Mouse (Mus musculus) hindbrain, embryonic 14.5 days (tissue): ENCODE data around the gene Usf2. TPM values are rescaled to one million over a fixed set of nuclear protein-coding genes. Genes with fewer than 3 reads are reported as not detected.

ENCODE experiments used
- ATAC-seq: fragments of 200-750 bp; cut with Nextera tagmentation; 2 replicates; pipeline ENCODE4 v1.8.0; 2017; ENCODE audit warnings: moderate number of reproducible peaks, mild to moderate bottlenecking, moderate TSS enrichment, moderate library complexity; ENCODE audit not compliant: low FRiP score
- DNase-seq: peaks from one replicate; pipeline ENCODE4 v3.0.0-alpha.2; 2015; ENCODE audit warnings: low spot score
- H3K27ac ChIP-seq: fragments of 300-500 bp; sonication (generic); 2 replicates; pipeline ENCODE4 v1.5.1; 2014; ENCODE audit warnings: mild to moderate bottlenecking, moderate library complexity
- H3K27me3 ChIP-seq: fragments of 300-500 bp; sonication (generic); 2 replicates; pipeline ENCODE4 v1.6.1; 2014; ENCODE audit warnings: mild to moderate bottlenecking, low read length, mixed read lengths; ENCODE audit not compliant: control insufficient read depth, insufficient read depth
- H3K36me3 ChIP-seq: fragments of 300-500 bp; sonication (generic); replicated peaks from 2 replicates; pipeline ENCODE4 v1.6.1; 2014; ENCODE audit not compliant: control insufficient read depth, insufficient read depth
- H3K4me1 ChIP-seq: fragments of 300-500 bp; sonication (generic); replicated peaks from 2 replicates; pipeline ENCODE4 v1.6.1; 2014; ENCODE audit warnings: antibody characterized with exemption, low read length, mixed read lengths; ENCODE audit not compliant: control insufficient read depth, insufficient read depth
- H3K4me2 ChIP-seq: fragments of 300-500 bp; sonication (generic); replicated peaks from 2 replicates; pipeline ENCODE4 v1.6.1; 2014; ENCODE audit warnings: mild to moderate bottlenecking, moderate library complexity
- H3K4me3 ChIP-seq: fragments of 300-500 bp; sonication (generic); replicated peaks from 2 replicates; pipeline ENCODE4 v1.5.1; 2014; ENCODE audit warnings: mild to moderate bottlenecking, low read length
- H3K9ac ChIP-seq: fragments of 300-500 bp; sonication (generic); 2 replicates; pipeline ENCODE4 v1.6.1; 2014
- H3K9me3 ChIP-seq: fragments of 300-500 bp; sonication (generic); 2 replicates; pipeline ENCODE4 v1.6.1; 2016; ENCODE audit warnings: low read length; ENCODE audit not compliant: control insufficient read depth
- WGBS: fragments of 180-500 bp; shearing (Covaris S2); extraction: QIAGEN DNeasy Blood & Tissue Kit; methylation state at CpG from one replicate; pipeline ENCODE4 v1.1.7; 2014; 5-methylcytosine and 5-hydroxymethylcytosine counted together
- polyA plus RNA-seq: library from polyadenylated mRNA; unstranded; fragments of >200 nt; fragmentation: Nextera tagmentation; extraction: Ambion mirVana; gene quantifications from 2 replicates; pipeline ENCODE4 v1.2.1, GENCODE M21; 2014

The Usf2 gene
- polyA plus RNA-seq, 1 experiment from 2014 or later: 26.5 TPM

DNA sequence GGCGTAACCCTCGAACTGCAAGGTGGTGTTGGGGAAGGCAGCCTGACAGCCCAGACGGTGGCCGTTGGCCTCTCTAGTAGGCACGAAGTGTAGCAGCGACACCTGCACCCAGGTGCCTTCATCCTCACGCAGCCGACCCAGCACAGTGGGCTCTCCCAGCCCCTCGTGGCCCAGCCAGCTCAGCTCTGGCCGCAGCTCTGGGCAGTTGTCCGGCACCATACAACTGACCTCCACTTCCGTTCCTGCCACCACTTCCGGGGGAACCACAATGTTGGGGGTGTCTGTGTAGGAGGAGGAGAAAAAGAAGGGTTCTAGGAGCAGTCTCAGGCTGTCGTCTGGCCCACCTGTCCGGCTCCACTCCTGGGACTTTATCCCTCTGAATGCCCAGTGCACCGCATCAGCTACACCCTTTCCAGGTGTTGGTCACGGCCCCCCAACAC is 47.6 kb downstream of the Usf2 start:
- 0 out of 2 replicates have a peak, but pooled peaks cover 6% of the 10 kb centered on the region for H3K4me1 ChIP-seq
- WGBS: 21% methylated on average over 16 of the region's 17 CpGs
- 0 out of 2 replicates have a peak, but pooled peaks have one; percentile 37 for ATAC-seq

DNA sequence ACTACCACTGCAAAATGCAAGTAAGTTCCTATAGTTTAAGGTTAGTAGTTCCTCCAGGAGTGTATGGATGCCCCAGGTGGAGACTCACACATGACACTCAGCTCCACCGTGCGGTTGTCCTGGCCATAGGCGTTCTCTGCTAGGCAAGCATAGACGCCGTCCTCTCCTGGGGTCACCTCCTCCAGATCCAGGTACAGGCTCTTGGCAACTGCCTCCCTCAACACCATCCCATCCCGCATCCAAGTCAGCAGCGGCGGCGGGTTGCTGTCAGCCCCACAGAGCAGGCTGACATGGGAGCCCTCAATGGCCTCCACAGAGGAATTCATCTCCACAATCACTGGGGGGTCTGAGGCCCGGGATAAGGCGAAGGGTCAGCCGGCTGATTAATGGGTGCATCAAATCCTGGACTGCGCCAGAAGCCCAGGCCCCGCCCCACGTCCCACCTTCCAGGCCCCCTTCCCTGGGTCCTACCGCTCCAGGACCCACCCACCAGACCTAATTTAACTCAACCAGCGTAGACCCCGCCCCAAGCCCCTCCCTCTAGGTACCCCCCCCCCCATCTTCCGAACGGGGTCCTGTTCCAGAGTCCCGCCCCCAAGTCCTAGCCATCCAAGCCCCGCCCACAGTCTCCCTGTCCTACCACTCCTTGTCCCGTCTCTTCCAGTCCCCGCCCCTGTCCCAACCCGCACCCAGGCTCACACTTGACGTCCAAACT is 48.2 kb downstream of the Usf2 start:
- ATAC-seq (peak; percentile 64), DNase-seq (no peak)
- H3K9ac ChIP-seq: peak overlapping the region; percentile 31; the same call in 1 of the 2 replicates
- H3K27ac ChIP-seq: no peak overlapping the region
- no peaks in the 10 kb centered on the region for H3K27me3 ChIP-seq
- peak overlapping the region; percentile 55 for H3K4me2 ChIP-seq
- H3K4me3 ChIP-seq: peak overlapping the region; percentile 17
- 0 out of 2 replicates have a peak, but pooled peaks cover 6% of the 10 kb centered on the region for H3K4me1 ChIP-seq
- H3K36me3 ChIP-seq: no peaks in the 10 kb centered on the region
- H3K9me3 ChIP-seq: no peaks in the 10 kb centered on the region
- 2% methylated on average over 26 of the region's 26 CpGs for WGBS

More for the DNA sequence above, 47.6 kb downstream of the Usf2 start:
- no peak for DNase-seq
- H3K27ac ChIP-seq: no peak overlapping the region
- no peak overlapping the region for H3K9ac ChIP-seq
- peak overlapping the region; percentile 55 for H3K4me2 ChIP-seq
- peak overlapping the region; percentile 17 for H3K4me3 ChIP-seq
- no peaks in the 10 kb centered on the region for H3K9me3 ChIP-seq
- H3K27me3 ChIP-seq: no peaks in the 10 kb centered on the region
- no peaks in the 10 kb centered on the region for H3K36me3 ChIP-seq

DNA sequence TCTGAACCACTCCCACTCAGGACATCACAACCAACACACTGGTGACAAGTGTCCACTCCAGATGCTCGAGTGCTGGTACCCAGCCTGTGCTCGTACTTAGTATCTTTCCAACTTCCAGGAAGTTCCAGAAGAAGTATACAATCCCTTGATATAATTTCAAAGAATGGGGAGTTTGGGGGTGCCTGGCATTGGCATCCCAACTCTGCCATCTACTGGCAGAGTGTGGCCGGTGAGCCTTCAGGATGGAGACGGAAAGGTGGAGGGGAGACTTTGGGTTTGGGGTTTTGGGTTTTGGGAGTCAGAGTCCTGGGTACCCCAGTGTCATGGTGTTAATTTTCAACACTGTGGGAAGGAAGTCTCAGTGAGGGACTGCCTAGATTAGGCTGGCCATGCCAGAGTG is 52.6 kb downstream of the Usf2 start:
- H3K36me3 ChIP-seq: no peaks in the 10 kb centered on the region
- 0 out of 2 replicates have a peak, but pooled peaks cover 6% of the 10 kb centered on the region for H3K4me1 ChIP-seq
- H3K9ac ChIP-seq: no peak overlapping the region
- H3K27ac ChIP-seq: no peak overlapping the region
- WGBS: 59% methylated on average over 4 of the region's 4 CpGs
- DNase-seq: no peak
- H3K27me3 ChIP-seq: no peaks in the 10 kb centered on the region
- no peak overlapping the region for H3K4me2 ChIP-seq
- H3K9me3 ChIP-seq: no peaks in the 10 kb centered on the region
- no peak for ATAC-seq
- H3K4me3 ChIP-seq: no peak overlapping the region

Other genes with a start within 250 kb of the Usf2 start
- 2.0 and 2.1 TPM in 2 replicates for gene Atp4a, start 244.6 kb downstream of the Usf2 start, polyA plus RNA-seq
- gene Tmem147, start 227.3 kb downstream of the Usf2 start, polyA plus RNA-seq: 281 and 319 TPM in 2 replicates
- 0.14 and 1.3 TPM in 2 replicates for gene Gapdhs, start 213.1 kb downstream of the Usf2 start, polyA plus RNA-seq
- gene Sbsn, start 205.3 kb downstream of the Usf2 start, polyA plus RNA-seq: 0.65 and 2.1 TPM in 2 replicates
- gene Dmkn, start 193.0 kb downstream of the Usf2 start, polyA plus RNA-seq: 2.2 and 2.4 TPM in 2 replicates
- gene Krtdap, start 168.9 kb downstream of the Usf2 start, polyA plus RNA-seq: not detected in 2 replicates
- 0.22 TPM in 1 of 2 replicates, not detected in the other for gene Ffar2, start 133.0 kb downstream of the Usf2 start, polyA plus RNA-seq
- gene Ffar3, start 100.6 kb downstream of the Usf2 start, polyA plus RNA-seq: not detected in 2 replicates
- gene Ffar1, start 95.2 kb downstream of the Usf2 start, polyA plus RNA-seq: not detected in 2 replicates
- 0.17 TPM in 1 of 2 replicates, not detected in the other for gene Cd22, start 76.5 kb downstream of the Usf2 start, polyA plus RNA-seq
- gene Mag, start 41.9 kb downstream of the Usf2 start, polyA plus RNA-seq: 3.4 and 4.3 TPM in 2 replicates
- not detected in 2 replicates for gene Hamp2, start 32.1 kb downstream of the Usf2 start, polyA plus RNA-seq
- not detected in 2 replicates for gene Hamp, start 12.8 kb downstream of the Usf2 start, polyA plus RNA-seq
- gene Lsr, start 16.7 kb upstream of the Usf2 start, polyA plus RNA-seq: 19.6 and 21.7 TPM in 2 replicates
- 0.22 and 1.0 TPM in 2 replicates for gene Fam187b, start 17.0 kb upstream of the Usf2 start, polyA plus RNA-seq
- 13.6 and 14.8 TPM in 2 replicates for gene Fxyd5, start 85.7 kb upstream of the Usf2 start, polyA plus RNA-seq
- 236 and 249 TPM in 2 replicates for gene Fxyd7, start 94.7 kb upstream of the Usf2 start, polyA plus RNA-seq
- 34.1 and 59.0 TPM in 2 replicates for gene Fxyd1, start 100.4 kb upstream of the Usf2 start, polyA plus RNA-seq
- gene Lgi4, start 102.5 kb upstream of the Usf2 start, polyA plus RNA-seq: 0.28 and 0.60 TPM in 2 replicates
- 0.66 TPM in 1 of 2 replicates, not detected in the other for gene Fxyd3, start 119.9 kb upstream of the Usf2 start, polyA plus RNA-seq
- gene Hpn, start 158.5 kb upstream of the Usf2 start, polyA plus RNA-seq: 0.55 and 0.67 TPM in 2 replicates
- 13.0 and 18.3 TPM in 2 replicates for gene Scn1b, start 170.2 kb upstream of the Usf2 start, polyA plus RNA-seq
- 191 and 198 TPM in 2 replicates for gene Gramd1a, start 199.1 kb upstream of the Usf2 start, polyA plus RNA-seq